Mouse (Mus musculus) liver, embryonic 12.5 days (tissue): ENCODE measurements around the gene Nos2. TPM values are rescaled to one million over a fixed set of nuclear protein-coding genes. Genes with fewer than 3 reads are reported as not detected.

Source experiments
- polyA plus RNA-seq: library from polyadenylated mRNA; unstranded; fragments of >200 nt; fragmentation: Nextera tagmentation; extraction: Ambion mirVana; gene quantifications from 2 replicates; pipeline ENCODE4 v1.2.1, GENCODE M21; 2016

Gene Nos2
- polyA plus RNA-seq, 1 experiment from 2014 or later = 0.07 TPM

Other genes starting within 250 kb of the Nos2 start
- 7.6 and 8.6 TPM in 2 replicates for gene Nlk, start 223.4 kb upstream of the Nos2 start, polyA plus RNA-seq
- gene Ccnq, start 169.1 kb upstream of the Nos2 start, polyA plus RNA-seq = 30.3 and 32.4 TPM in 2 replicates
- 22.5 and 28.1 TPM in 2 replicates for gene Lyrm9, start 94.2 kb upstream of the Nos2 start, polyA plus RNA-seq
- 40.8 and 45.7 TPM in 2 replicates for gene Lgals9, start 64.2 kb downstream of the Nos2 start, polyA plus RNA-seq
- 2.4 and 3.1 TPM in 2 replicates for gene Ksr1, start 225.6 kb downstream of the Nos2 start, polyA plus RNA-seq